Mouse (Mus musculus): ENCODE measurements around the gene Cenpf.

- TF ChIP-seq CTCF (IDR thresholded peaks at IDR 0.05; ENCODE audit: low read depth) (no peak), EP300 (IDR thresholded peaks at IDR 0.05; ENCODE audit: low read depth) (no peak)
These were observed 1.9 kb downstream of the Cenpf start for GRCm38 (mm10) chr1:189686025-189686424.

Measured in liver, embryonic 14.5 days (tissue).